Mouse (Mus musculus) heart, embryonic 12.5 days (tissue): ENCODE results near the gene Opcml. TPM values are rescaled to one million over a fixed set of nuclear protein-coding genes. Genes with fewer than 3 reads are reported as not detected.

Experiments used
- ATAC-seq: fragments of 200-750 bp; cut with Nextera tagmentation; 2 replicates; pipeline ENCODE4 v1.8.0; 2017; ENCODE audit warnings: moderate TSS enrichment, moderate library complexity; ENCODE audit not compliant: insufficient number of reproducible peaks, low FRiP score
- H3K27ac ChIP-seq: fragments of 300-500 bp; sonication (generic); 2 replicates; pipeline ENCODE4 v1.5.1; 2016; ENCODE audit warnings: mild to moderate bottlenecking, moderate library complexity; ENCODE audit not compliant: poor library complexity, severe bottlenecking
- H3K27me3 ChIP-seq: fragments of 300-500 bp; sonication (generic); replicated peaks from 2 replicates; pipeline ENCODE4 v1.6.1; 2016; ENCODE audit warnings: mild to moderate bottlenecking, moderate library complexity
- H3K36me3 ChIP-seq: fragments of 300-500 bp; sonication (generic); 2 replicates; pipeline ENCODE4 v1.6.1; 2016; ENCODE audit warnings: mild to moderate bottlenecking, moderate library complexity
- H3K4me1 ChIP-seq: fragments of 300-500 bp; sonication (generic); replicated peaks from 2 replicates; pipeline ENCODE4 v1.6.1; 2016; ENCODE audit warnings: mild to moderate bottlenecking
- H3K4me2 ChIP-seq: fragments of 300-500 bp; sonication (generic); 2 replicates; pipeline ENCODE4 v1.6.1; 2016; ENCODE audit warnings: mild to moderate bottlenecking, moderate library complexity
- H3K4me3 ChIP-seq: fragments of 300-500 bp; sonication (generic); 2 replicates; pipeline ENCODE4 v1.5.1; 2016; ENCODE audit warnings: mild to moderate bottlenecking
- H3K9ac ChIP-seq: fragments of 300-500 bp; sonication (generic); 2 replicates; pipeline ENCODE4 v1.6.1; 2016; ENCODE audit warnings: mild to moderate bottlenecking, moderate library complexity
- H3K9me3 ChIP-seq: fragments of 300-500 bp; sonication (generic); replicated peaks from 2 replicates; pipeline ENCODE4 v1.6.1; 2016; ENCODE audit warnings: mild to moderate bottlenecking, moderate library complexity
- WGBS: fragments of 180-500 bp; shearing (Covaris S2); methylation state at CpG from one replicate; pipeline ENCODE4 v1.1.7; 2016; 5-methylcytosine and 5-hydroxymethylcytosine counted together
- polyA plus RNA-seq: library from polyadenylated mRNA; unstranded; fragments of >200 nt; fragmentation: Nextera tagmentation; extraction: Ambion mirVana; gene quantifications from 2 replicates; pipeline ENCODE4 v1.2.1, GENCODE M21; 2016

The Opcml gene
- polyA plus RNA-seq, 1 experiment from 2014 or later = 1.4 TPM

DNA sequence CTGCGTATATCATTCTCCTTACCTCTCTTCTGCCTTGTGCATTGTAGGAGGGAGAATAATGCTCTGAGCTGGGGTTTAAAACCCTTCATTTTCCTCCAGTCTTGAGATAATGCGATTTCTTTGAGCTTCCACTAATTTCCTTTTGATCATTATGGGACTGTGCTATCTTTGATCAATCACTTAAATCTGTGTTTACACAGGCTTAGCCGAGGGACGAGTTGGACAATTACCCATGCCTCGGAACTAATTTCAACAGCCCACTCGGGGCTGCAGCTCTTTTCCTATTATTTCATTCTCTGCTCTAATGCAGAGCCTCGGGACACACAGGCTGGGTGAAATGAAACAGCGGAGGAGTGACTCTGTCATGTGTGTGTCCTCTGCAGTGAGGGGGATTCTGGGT lies 220.9 kb downstream of the Opcml start:
- H3K27ac ChIP-seq = no peak overlapping the region
- no peak for ATAC-seq
- no peaks in the 10 kb centered on the region for H3K4me1 ChIP-seq
- H3K4me3 ChIP-seq = no peak overlapping the region
- H3K9ac ChIP-seq = no peak overlapping the region
- no peak overlapping the region for H3K4me2 ChIP-seq
- no peaks in the 10 kb centered on the region for H3K27me3 ChIP-seq
- WGBS = 56% methylated on average over 8 of the region's 8 CpGs
- H3K36me3 ChIP-seq = no peaks in the 10 kb centered on the region
- H3K9me3 ChIP-seq = peaks cover 2% of the 10 kb centered on the region; the same call in 1 of the 2 replicates

- ATAC-seq = no peak
- WGBS = 68% methylated on average over 7 of the region's 7 CpGs
- H3K4me2 ChIP-seq = no peak overlapping the region
- H3K36me3 ChIP-seq = no peaks in the 10 kb centered on the region
- no peak overlapping the region for H3K4me3 ChIP-seq
- H3K4me1 ChIP-seq = no peaks in the 10 kb centered on the region
- no peak overlapping the region for H3K9ac ChIP-seq
- no peaks in the 10 kb centered on the region for H3K27me3 ChIP-seq
- no peaks in the 10 kb centered on the region for H3K9me3 ChIP-seq
- H3K27ac ChIP-seq = no peak overlapping the region
Measured at GRCm38 (mm10) chr9:28012664-28013063, 222.1 kb downstream of the Opcml start.

GRCm38 (mm10) chr9:28013192-28013591 lies 222.6 kb downstream of the Opcml start:
- no peak for ATAC-seq
- no peak overlapping the region for H3K4me3 ChIP-seq
- no peak overlapping the region for H3K27ac ChIP-seq
- no peaks in the 10 kb centered on the region for H3K4me1 ChIP-seq
- no peaks in the 10 kb centered on the region for H3K9me3 ChIP-seq
- H3K36me3 ChIP-seq = no peaks in the 10 kb centered on the region
- 58% methylated on average over 3 of the region's 3 CpGs for WGBS
- H3K9ac ChIP-seq = no peak overlapping the region
- no peaks in the 10 kb centered on the region for H3K27me3 ChIP-seq
- H3K4me2 ChIP-seq = no peak overlapping the region

DNA sequence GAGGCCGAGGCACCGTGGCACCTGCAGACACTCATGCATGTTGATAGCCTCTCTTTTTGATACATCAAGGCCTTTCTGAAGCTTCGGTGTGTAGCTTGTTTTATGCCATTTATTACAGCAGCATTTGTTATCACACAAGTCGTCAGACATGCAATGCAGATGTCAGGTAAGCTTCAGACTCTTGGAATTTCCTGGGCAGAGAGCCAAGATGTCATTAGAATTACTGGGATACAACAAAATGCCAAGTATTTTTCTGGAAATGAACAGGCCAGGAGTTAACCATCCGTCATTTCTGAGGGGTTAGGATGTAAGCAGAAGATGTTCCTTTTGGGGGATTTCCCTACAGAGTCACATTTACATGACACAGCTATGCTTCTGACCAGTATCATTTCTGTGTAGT lies 237.6 kb downstream of the Opcml start:
- Histone ChIP-seq H3K4me1 (peaks cover 4% of the 10 kb centered on the region), H3K36me3 (no peaks in the 10 kb centered on the region), H3K9ac (no peak overlapping the region), H3K27ac (no peak overlapping the region), H3K4me2 (no peak overlapping the region), H3K4me3 (no peak overlapping the region), H3K27me3 (no peaks in the 10 kb centered on the region), H3K9me3 (no peaks in the 10 kb centered on the region)
- no peak for ATAC-seq
- WGBS = 39% methylated on average over 5 of the region's 5 CpGs

- Histone ChIP-seq H3K27me3 (no peaks in the 10 kb centered on the region), H3K4me2 (no peak overlapping the region), H3K9me3 (no peaks in the 10 kb centered on the region), H3K36me3 (no peaks in the 10 kb centered on the region), H3K9ac (no peak overlapping the region), H3K4me1 (peaks cover 4% of the 10 kb centered on the region), H3K4me3 (no peak overlapping the region), H3K27ac (no peak overlapping the region)
- 65% methylated on average over 7 of the region's 7 CpGs for WGBS
- no peak for ATAC-seq
Measured at GRCm38 (mm10) chr9:28028788-28029393, 238.3 kb downstream of the Opcml start.

DNA sequence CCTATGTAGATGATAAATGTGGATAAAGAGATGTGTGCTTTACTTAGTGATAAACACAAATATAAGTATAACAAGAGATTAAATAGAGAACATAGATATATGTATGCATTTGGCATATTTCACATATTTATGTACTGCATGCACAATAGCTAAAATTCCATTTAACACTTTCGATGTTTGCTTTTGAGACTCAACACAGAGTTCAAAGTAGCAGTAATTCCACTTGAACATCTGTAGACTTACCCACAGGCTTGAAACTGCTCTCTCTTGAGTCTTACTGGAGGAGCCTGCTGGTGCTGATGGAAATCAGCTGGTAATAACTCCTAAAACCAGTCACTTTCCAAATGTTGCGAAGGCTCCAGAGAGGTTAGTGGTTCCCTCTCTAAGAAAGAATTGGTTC lies 258.6 kb downstream of the Opcml start:
- H3K36me3 ChIP-seq = no peaks in the 10 kb centered on the region
- H3K4me2 ChIP-seq = no peak overlapping the region
- no peak overlapping the region for H3K9ac ChIP-seq
- H3K4me3 ChIP-seq = no peak overlapping the region
- no peaks in the 10 kb centered on the region for H3K27me3 ChIP-seq
- no peak for ATAC-seq
- no peaks in the 10 kb centered on the region for H3K9me3 ChIP-seq
- no peak overlapping the region for H3K27ac ChIP-seq
- no peaks in the 10 kb centered on the region for H3K4me1 ChIP-seq
- WGBS = 86% methylated on average over 2 of the region's 2 CpGs

DNA sequence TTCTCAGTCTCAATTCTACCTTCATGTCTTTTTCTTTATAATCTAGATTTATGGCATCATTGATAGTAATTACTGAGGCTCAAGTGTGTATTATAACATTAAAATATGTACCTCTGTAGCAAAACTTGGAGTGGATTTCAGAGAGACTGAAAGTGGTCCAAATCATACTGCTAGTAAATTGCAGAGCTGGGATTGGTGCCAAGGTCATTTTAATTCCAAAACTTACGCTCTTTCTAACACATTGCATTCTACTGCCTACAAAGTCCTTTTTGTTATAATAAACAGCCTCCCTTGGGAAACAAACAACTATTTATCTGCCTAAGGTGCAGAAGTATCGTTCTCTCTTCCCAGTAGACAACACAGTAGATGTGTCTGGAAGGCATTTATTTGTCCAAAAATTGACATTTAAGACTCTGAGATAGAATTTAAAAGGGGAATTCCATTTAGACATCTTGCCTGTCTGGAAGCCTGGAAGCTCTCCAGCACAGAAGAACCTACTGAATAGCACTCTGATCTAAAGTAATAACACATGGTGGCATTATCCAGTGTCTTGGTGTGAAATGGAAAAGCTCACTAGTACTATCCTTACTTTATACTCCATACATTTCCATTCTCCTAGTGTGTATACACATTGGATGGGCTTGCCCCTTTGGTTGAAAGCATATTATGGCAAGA lies 266.7 kb downstream of the Opcml start:
- no peak for ATAC-seq
- 70% methylated on average over 2 of the region's 2 CpGs for WGBS
- no peak overlapping the region for H3K27ac ChIP-seq
- no peak overlapping the region for H3K4me3 ChIP-seq
- no peak overlapping the region for H3K4me2 ChIP-seq
- H3K27me3 ChIP-seq = no peaks in the 10 kb centered on the region
- H3K9ac ChIP-seq = no peak overlapping the region
- H3K9me3 ChIP-seq = no peaks in the 10 kb centered on the region
- H3K36me3 ChIP-seq = no peaks in the 10 kb centered on the region
- no peaks in the 10 kb centered on the region for H3K4me1 ChIP-seq

- Histone ChIP-seq H3K9me3 (no peaks in the 10 kb centered on the region), H3K4me3 (no peak overlapping the region)
Measured at GRCm38 (mm10) chr9:28065126-28065525, 274.6 kb downstream of the Opcml start.

DNA sequence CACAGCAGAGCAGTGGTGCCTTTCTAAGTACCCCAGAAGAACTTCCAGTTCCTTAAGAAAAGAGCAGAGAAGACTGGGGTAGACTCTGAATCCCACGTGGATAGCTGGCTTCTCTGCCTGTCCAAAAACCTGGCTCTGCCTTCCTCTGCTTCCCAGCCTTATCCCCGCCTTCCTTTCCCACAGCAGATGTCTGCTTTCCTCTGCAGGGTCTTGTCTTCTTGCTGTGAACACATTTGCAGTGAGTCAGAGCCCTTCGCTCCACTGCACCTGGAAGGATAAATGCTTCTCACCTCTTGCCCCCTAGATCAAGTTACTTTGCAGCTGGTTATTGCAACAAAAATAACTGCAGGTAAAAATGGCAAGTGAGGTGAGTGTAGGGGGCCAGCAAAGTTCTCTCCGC lies 290.1 kb downstream of the Opcml start:
- no peak overlapping the region for H3K4me2 ChIP-seq
- no peaks in the 10 kb centered on the region for H3K36me3 ChIP-seq
- H3K4me1 ChIP-seq = 0 out of 2 replicates have a peak, but pooled peaks cover 4% of the 10 kb centered on the region
- no peaks in the 10 kb centered on the region for H3K9me3 ChIP-seq
- H3K27ac ChIP-seq = no peak overlapping the region
- ATAC-seq = no peak
- H3K9ac ChIP-seq = no peak overlapping the region
- H3K27me3 ChIP-seq = no peaks in the 10 kb centered on the region
- WGBS = 57% methylated on average over 4 of the region's 4 CpGs
- H3K4me3 ChIP-seq = no peak overlapping the region

More at GRCm38 (mm10) chr9:28065126-28065525, 274.6 kb downstream of the Opcml start:
- H3K4me1 ChIP-seq = no peaks in the 10 kb centered on the region
- H3K27ac ChIP-seq = no peak overlapping the region
- no peaks in the 10 kb centered on the region for H3K36me3 ChIP-seq
- no peak overlapping the region for H3K4me2 ChIP-seq
- no peaks in the 10 kb centered on the region for H3K27me3 ChIP-seq
- no peak overlapping the region for H3K9ac ChIP-seq
- ATAC-seq = no peak

DNA sequence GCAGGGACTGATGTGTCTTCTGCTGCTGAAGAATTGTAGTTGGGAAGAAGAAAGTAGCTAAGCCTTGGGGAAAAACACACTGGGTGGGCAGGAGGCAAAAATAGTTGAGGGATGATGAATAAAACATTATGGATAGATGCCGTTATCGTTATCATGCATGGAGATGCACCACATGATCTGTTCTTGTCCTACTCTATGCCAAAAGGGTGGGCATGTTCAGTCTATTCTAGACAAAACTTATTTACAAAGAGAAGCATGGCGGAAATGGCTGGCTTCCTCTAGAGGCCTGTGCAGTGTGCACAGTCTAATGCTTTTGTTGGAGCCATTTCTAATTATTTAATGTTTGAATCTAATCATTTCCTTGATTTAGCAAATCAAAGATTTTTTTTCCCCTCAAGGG lies 293.2 kb downstream of the Opcml start:
- 89% methylated on average over 3 of the region's 3 CpGs for WGBS
- H3K27me3 ChIP-seq = no peaks in the 10 kb centered on the region
- H3K4me3 ChIP-seq = no peak overlapping the region

DNA sequence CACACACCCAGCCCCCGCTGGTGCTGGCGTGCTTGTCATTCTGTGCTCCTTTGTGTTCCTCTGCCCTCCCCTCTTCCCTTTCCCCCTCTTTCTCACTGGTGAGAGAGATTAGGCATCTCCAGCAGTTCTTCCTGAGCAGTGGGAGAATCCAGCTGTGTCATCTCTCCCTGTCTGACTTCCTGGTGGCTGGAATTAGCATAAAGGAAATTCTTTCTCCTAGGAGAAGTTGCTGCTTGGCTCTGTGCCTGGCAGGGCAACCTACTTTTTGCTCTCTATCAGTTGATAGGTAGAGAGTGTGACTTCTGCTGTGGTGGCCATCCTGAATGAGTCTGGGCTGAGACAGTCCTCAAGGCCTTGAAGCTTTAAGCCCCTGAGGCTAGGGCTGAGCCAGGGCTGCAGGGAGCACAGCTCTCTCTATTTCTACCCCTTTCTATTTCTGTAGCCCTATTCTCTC lies 293.7 kb downstream of the Opcml start:
- no peak overlapping the region for H3K27ac ChIP-seq
- WGBS = 25% methylated on average over 2 of the region's 2 CpGs
- peak; percentile 51 for ATAC-seq
- no peaks in the 10 kb centered on the region for H3K9me3 ChIP-seq
- 0 out of 2 replicates have a peak, but pooled peaks cover 4% of the 10 kb centered on the region for H3K4me1 ChIP-seq
- H3K9ac ChIP-seq = no peak overlapping the region
- H3K36me3 ChIP-seq = no peaks in the 10 kb centered on the region
- H3K4me3 ChIP-seq = no peak overlapping the region
- no peak overlapping the region for H3K4me2 ChIP-seq
- no peaks in the 10 kb centered on the region for H3K27me3 ChIP-seq

More for the DNA sequence above, 293.2 kb downstream of the Opcml start:
- no peak overlapping the region for H3K27ac ChIP-seq
- ATAC-seq = no peak
- H3K9ac ChIP-seq = no peak overlapping the region
- no peak overlapping the region for H3K4me2 ChIP-seq
- 0 out of 2 replicates have a peak, but pooled peaks cover 4% of the 10 kb centered on the region for H3K4me1 ChIP-seq
- H3K36me3 ChIP-seq = no peaks in the 10 kb centered on the region
- no peaks in the 10 kb centered on the region for H3K9me3 ChIP-seq
